Mouse (Mus musculus) stomach, postnatal 0 days (tissue): ENCODE data around the gene Amph. TPM values are rescaled to one million over a fixed set of nuclear protein-coding genes. Genes with fewer than 3 reads are reported as not detected.

Experiments
- ATAC-seq: fragments of 200-750 bp; cut with Nextera tagmentation; 2 replicates; pipeline ENCODE4 v1.8.0; 2017; ENCODE audit not compliant: low FRiP score, low TSS enrichment
- DNase-seq: peaks from one replicate; pipeline ENCODE4 v3.0.0-alpha.2; 2016; ENCODE audit warnings: low spot score
- H3K27ac ChIP-seq: fragments of 300-500 bp; sonication (generic); replicated peaks from 2 replicates; pipeline ENCODE4 v1.5.1; 2014; ENCODE audit warnings: mild to moderate bottlenecking, control low read depth
- H3K27me3 ChIP-seq: fragments of 300-500 bp; sonication (generic); 2 replicates; pipeline ENCODE4 v1.6.1; 2014; ENCODE audit warnings: low read length; ENCODE audit not compliant: control insufficient read depth, insufficient read depth
- H3K36me3 ChIP-seq: fragments of 300-500 bp; sonication (generic); 2 replicates; pipeline ENCODE4 v1.6.1; 2014; ENCODE audit warnings: low read length, mixed read lengths; ENCODE audit not compliant: control insufficient read depth, insufficient read depth
- H3K4me1 ChIP-seq: fragments of 300-500 bp; sonication (generic); replicated peaks from 2 replicates; pipeline ENCODE4 v1.6.1; 2014; ENCODE audit warnings: antibody characterized with exemption; ENCODE audit not compliant: control insufficient read depth, insufficient read depth
- H3K4me2 ChIP-seq: fragments of 300-500 bp; sonication (generic); replicated peaks from 2 replicates; pipeline ENCODE4 v1.6.1; 2014; ENCODE audit warnings: low read depth, mild to moderate bottlenecking, control low read depth, moderate library complexity
- H3K4me3 ChIP-seq: fragments of 300-500 bp; sonication (generic); 2 replicates; pipeline ENCODE4 v1.5.1; 2014; ENCODE audit warnings: low read depth, low read length, control low read depth
- H3K9ac ChIP-seq: fragments of 300-500 bp; sonication (generic); 2 replicates; pipeline ENCODE4 v1.6.1; 2014; ENCODE audit warnings: mild to moderate bottlenecking, low read length, control low read depth, mixed read lengths
- H3K9me3 ChIP-seq: fragments of 300-500 bp; sonication (generic); 2 replicates; pipeline ENCODE4 v1.6.1; 2016; ENCODE audit warnings: low read length; ENCODE audit not compliant: control insufficient read depth
- CTCF ChIP-seq: IDR thresholded peaks from 2 replicates; pipeline ENCODE4 v1.5.1; 2016; ENCODE audit warnings: antibody characterized with exemption, low read depth, mild to moderate bottlenecking, moderate library complexity
- EP300 ChIP-seq: optimal IDR thresholded peaks from 2 replicates; pipeline ENCODE3; 2016; ENCODE audit warnings: antibody characterized with exemption
- WGBS: fragments of 180-500 bp; shearing (Covaris S2); extraction: QIAGEN DNeasy Blood & Tissue Kit; methylation state at CpG from one replicate; pipeline ENCODE4 v1.1.7; 2014; 5-methylcytosine and 5-hydroxymethylcytosine counted together
- polyA plus RNA-seq: library from polyadenylated mRNA; unstranded; fragments of >200 nt; fragmentation: Nextera tagmentation; extraction: Ambion mirVana; gene quantifications from 2 replicates; pipeline ENCODE4 v1.2.1, GENCODE M21; 2015

The Amph gene
- polyA plus RNA-seq, 1 experiment from 2014 or later, result 1.4 TPM

- Histone ChIP-seq H3K4me3 (no peak overlapping the region), H3K36me3 (no peaks in the 10 kb centered on the region), H3K9ac (no peak overlapping the region), H3K4me1 (no peaks in the 10 kb centered on the region), H3K27ac (no peak overlapping the region), H3K27me3 (no peaks in the 10 kb centered on the region), H3K4me2 (no peak overlapping the region), H3K9me3 (no peaks in the 10 kb centered on the region)
- TF ChIP-seq EP300, result no peak
- no peak for TF ChIP-seq CTCF
- 82% methylated on average over 6 of the region's 6 CpGs for WGBS
- ATAC-seq (no peak), DNase-seq (no peak)
Observed at GRCm38 (mm10) chr13:19027766-19028350, 79.9 kb downstream of the Amph start.

DNA sequence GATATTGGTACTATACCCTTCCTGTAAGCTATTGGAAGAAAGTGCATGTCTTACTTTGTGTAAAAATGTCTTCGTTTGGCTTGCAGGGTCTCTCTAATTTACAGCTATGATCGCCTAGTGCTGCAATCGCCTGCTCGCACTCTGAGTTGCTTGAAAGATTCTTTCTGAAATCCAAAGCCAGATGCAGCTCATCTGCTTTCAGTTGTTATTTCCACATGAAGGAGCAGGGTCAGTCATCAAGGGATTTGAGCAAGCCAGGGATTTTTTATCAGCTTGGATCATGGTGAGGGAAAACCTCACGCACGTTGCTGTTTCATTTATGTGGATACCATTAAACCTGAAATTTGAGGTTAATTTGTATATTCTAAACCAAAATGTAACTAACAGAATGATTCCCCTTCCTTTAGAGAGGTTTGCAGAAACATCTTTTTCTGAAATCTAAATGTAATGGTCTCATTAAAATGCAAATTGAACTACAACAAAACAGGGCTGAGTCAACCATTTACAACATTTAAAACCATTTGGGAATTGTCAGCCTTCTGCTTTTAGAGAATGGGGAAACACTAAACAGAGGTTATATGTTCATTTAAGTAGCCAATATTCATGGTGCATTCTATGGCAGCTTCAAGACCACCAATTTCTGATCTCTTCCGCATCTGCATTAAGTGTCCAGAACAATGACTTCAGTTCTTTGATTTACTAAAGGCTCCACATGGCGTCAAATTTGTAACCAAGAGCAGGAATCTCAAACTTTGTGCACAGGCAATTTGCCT is 84.1 kb downstream of the Amph start:
- Histone ChIP-seq H3K27ac (no peak overlapping the region), H3K4me1 (no peaks in the 10 kb centered on the region), H3K36me3 (no peaks in the 10 kb centered on the region), H3K9ac (no peak overlapping the region), H3K9me3 (no peaks in the 10 kb centered on the region), H3K4me2 (no peak overlapping the region), H3K4me3 (no peak overlapping the region), H3K27me3 (no peaks in the 10 kb centered on the region)
- ATAC-seq (no peak), DNase-seq (no peak)
- WGBS, result 79% methylated on average over 8 of the region's 8 CpGs
- TF ChIP-seq EP300, result no peak
- TF ChIP-seq CTCF, result no peak

GRCm38 (mm10) chr13:19052090-19052489 is 104.1 kb downstream of the Amph start:
- Histone ChIP-seq H3K36me3 (no peaks in the 10 kb centered on the region), H3K9ac (no peak overlapping the region), H3K9me3 (no peaks in the 10 kb centered on the region), H3K4me3 (no peak overlapping the region), H3K27ac (no peak overlapping the region), H3K4me1 (no peaks in the 10 kb centered on the region), H3K4me2 (no peak overlapping the region), H3K27me3 (no peaks in the 10 kb centered on the region)
- no peak for ATAC-seq
- WGBS, result 84% methylated on average over 1 of the region's 1 CpGs
- TF ChIP-seq CTCF (no peak), EP300 (no peak)
- DNase-seq, result no peak

GRCm38 (mm10) chr13:19054504-19054903 is 106.5 kb downstream of the Amph start:
- TF ChIP-seq EP300, result no peak
- no peak for TF ChIP-seq CTCF
- Histone ChIP-seq H3K4me2 (no peak overlapping the region), H3K9me3 (no peaks in the 10 kb centered on the region), H3K27ac (no peak overlapping the region), H3K4me1 (no peaks in the 10 kb centered on the region), H3K9ac (no peak overlapping the region), H3K36me3 (no peaks in the 10 kb centered on the region), H3K27me3 (no peaks in the 10 kb centered on the region), H3K4me3 (no peak overlapping the region)
- DNase-seq (no peak), ATAC-seq (no peak)
- WGBS, result 68% methylated on average over 2 of the region's 2 CpGs

- ATAC-seq (no peak), DNase-seq (no peak)
- no peaks in the 10 kb centered on the region for H3K36me3 ChIP-seq
Observed at GRCm38 (mm10) chr13:19072261-19072660, 124.3 kb downstream of the Amph start.

GRCm38 (mm10) chr13:19077427-19077826 is 129.4 kb downstream of the Amph start:
- ATAC-seq, result no peak
- Histone ChIP-seq H3K9ac (no peak overlapping the region), H3K36me3 (no peaks in the 10 kb centered on the region), H3K4me2 (no peak overlapping the region), H3K4me1 (no peaks in the 10 kb centered on the region), H3K27me3 (no peaks in the 10 kb centered on the region), H3K9me3 (no peaks in the 10 kb centered on the region), H3K27ac (no peak overlapping the region), H3K4me3 (no peak overlapping the region)
- no peak for DNase-seq
- TF ChIP-seq CTCF (no peak), EP300 (no peak)
- WGBS, result 87% methylated on average over 2 of the region's 2 CpGs

More at GRCm38 (mm10) chr13:19072261-19072660, 124.3 kb downstream of the Amph start:
- Histone ChIP-seq H3K4me1 (no peaks in the 10 kb centered on the region), H3K4me2 (no peak overlapping the region), H3K27me3 (no peaks in the 10 kb centered on the region), H3K27ac (no peak overlapping the region), H3K9me3 (no peaks in the 10 kb centered on the region), H3K4me3 (no peak overlapping the region), H3K9ac (no peak overlapping the region)
- TF ChIP-seq CTCF, result no peak
- no peak for TF ChIP-seq EP300
